Mouse (Mus musculus): ENCODE results near the gene Bcas3.

The Bcas3 gene

GRCm38 (mm10) chr11:85792534-85793215, 439.7 kb downstream of the Bcas3 start:
- DNase-seq (ENCODE audit: low spot score) = no peak

- DNase-seq (ENCODE audit: low spot score) = no peak
Measured at GRCm38 (mm10) chr11:85799456-85799855, 446.5 kb downstream of the Bcas3 start.

- DNase-seq (ENCODE audit: low spot score) = no peak
Measured at GRCm38 (mm10) chr11:85799856-85800255, 446.9 kb downstream of the Bcas3 start.

- DNase-seq (ENCODE audit: low spot score) = no peak
Measured at GRCm38 (mm10) chr11:85800380-85800779, 447.4 kb downstream of the Bcas3 start.

GRCm38 (mm10) chr11:85804048-85804447, 451.1 kb downstream of the Bcas3 start:
- peak; percentile 54 for DNase-seq (ENCODE audit: low spot score)

- no peak for DNase-seq (ENCODE audit: low spot score)
Measured at GRCm38 (mm10) chr11:85805779-85806178, 452.8 kb downstream of the Bcas3 start.

- no peak for DNase-seq (ENCODE audit: low spot score)
Measured at GRCm38 (mm10) chr11:85807353-85807752, 454.4 kb downstream of the Bcas3 start.

GRCm38 (mm10) chr11:85811229-85811628, 458.3 kb downstream of the Bcas3 start:
- DNase-seq (ENCODE audit: low spot score) = no peak

- no peak for DNase-seq (ENCODE audit: low spot score)
Measured at GRCm38 (mm10) chr11:85811676-85812075, 458.7 kb downstream of the Bcas3 start.

- DNase-seq (ENCODE audit: low spot score) = no peak
Measured at GRCm38 (mm10) chr11:85812201-85812966, 459.4 kb downstream of the Bcas3 start.

- DNase-seq (ENCODE audit: low spot score) = no peak
Measured at GRCm38 (mm10) chr11:85814678-85815077, 461.7 kb downstream of the Bcas3 start.

GRCm38 (mm10) chr11:85816471-85816870, 463.5 kb downstream of the Bcas3 start:
- DNase-seq (ENCODE audit: low spot score) = no peak

GRCm38 (mm10) chr11:85818401-85818800, 465.4 kb downstream of the Bcas3 start:
- DNase-seq (ENCODE audit: low spot score) = no peak

- DNase-seq (ENCODE audit: low spot score) = no peak
Measured at GRCm38 (mm10) chr11:85820959-85821358, 468.0 kb downstream of the Bcas3 start.

- no peak for DNase-seq (ENCODE audit: low spot score)
Measured at GRCm38 (mm10) chr11:85821659-85822058, 468.7 kb downstream of the Bcas3 start.

- peak; percentile 67 for DNase-seq (ENCODE audit: low spot score)
Measured at GRCm38 (mm10) chr11:85823181-85823580, 470.2 kb downstream of the Bcas3 start.

GRCm38 (mm10) chr11:85823794-85824193, 470.8 kb downstream of the Bcas3 start:
- no peak for DNase-seq (ENCODE audit: low spot score)

- no peak for DNase-seq (ENCODE audit: low spot score)
Measured at GRCm38 (mm10) chr11:85825031-85825430, 472.1 kb downstream of the Bcas3 start.

- DNase-seq (ENCODE audit: low spot score) = no peak
Measured at GRCm38 (mm10) chr11:85825823-85826222, 472.9 kb downstream of the Bcas3 start.

- DNase-seq (ENCODE audit: low spot score) = no peak
Measured at GRCm38 (mm10) chr11:85827342-85827741, 474.4 kb downstream of the Bcas3 start.

- no peak for DNase-seq (ENCODE audit: low spot score)
Measured at GRCm38 (mm10) chr11:85828691-85829519, 475.9 kb downstream of the Bcas3 start.
